Mouse (Mus musculus) retina, embryonic 14.5 days (tissue): ENCODE measurements around the gene Fgfr1op2.

Experiments
- DNase-seq: peaks from one replicate; pipeline ENCODE4 v3.0.0-alpha.2; 2015; ENCODE audit warnings: low spot score

Gene Fgfr1op2

DNA sequence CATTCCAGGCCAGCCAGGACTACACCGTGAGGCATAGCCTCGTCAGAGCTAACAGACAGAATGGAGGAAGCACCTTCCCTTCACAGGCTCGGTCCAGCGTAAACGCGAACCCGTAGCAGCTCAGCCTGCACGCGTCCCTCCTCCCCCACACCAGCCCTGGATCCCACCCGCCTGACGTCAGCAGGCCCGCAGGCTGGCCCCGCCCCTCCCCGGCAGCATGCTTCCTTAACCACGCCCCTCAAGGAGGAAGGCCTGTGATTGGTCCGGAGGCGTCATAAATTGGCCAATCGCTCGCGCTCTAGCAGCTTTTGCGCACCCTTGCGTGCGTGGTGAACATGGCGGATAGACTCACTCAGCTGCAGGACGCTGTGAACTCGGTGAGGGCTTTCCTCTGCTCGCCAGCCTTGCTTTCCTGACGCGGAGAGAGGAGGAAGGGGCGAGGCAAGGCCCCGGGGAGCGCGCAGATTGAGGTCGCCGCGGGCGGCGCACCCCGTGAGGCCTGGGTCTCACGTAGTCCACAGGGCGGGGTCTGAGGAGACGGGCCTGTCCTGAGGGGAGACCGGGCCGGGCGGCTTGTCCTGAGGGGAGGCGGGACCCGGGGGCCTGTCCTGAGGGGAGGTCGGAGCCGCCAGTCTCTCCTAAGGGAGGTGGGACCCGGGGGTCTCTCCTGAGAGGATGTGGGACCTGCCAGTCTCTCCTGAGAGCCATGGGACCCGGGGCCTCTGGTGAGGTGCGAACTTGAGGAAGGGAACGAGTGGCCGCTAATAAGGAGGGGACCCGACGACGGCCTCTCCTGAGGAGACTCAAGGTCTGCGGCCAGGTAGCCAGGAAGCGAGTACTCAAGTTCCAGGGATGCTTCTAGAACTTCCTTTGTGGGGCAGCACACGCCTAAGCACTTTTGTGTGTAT, 65.5 kb downstream of the Fgfr1op2 start, which contains the start of the genes Med21 and Tm7sf3:
TSS of gene Med21 (plus strand) at position 272 of the 908 bp plus-strand sequence.
TSS of gene Tm7sf3 (minus strand) at position 549 of the 908 bp plus-strand sequence.
- peak; percentile 98 for DNase-seq

DNA sequence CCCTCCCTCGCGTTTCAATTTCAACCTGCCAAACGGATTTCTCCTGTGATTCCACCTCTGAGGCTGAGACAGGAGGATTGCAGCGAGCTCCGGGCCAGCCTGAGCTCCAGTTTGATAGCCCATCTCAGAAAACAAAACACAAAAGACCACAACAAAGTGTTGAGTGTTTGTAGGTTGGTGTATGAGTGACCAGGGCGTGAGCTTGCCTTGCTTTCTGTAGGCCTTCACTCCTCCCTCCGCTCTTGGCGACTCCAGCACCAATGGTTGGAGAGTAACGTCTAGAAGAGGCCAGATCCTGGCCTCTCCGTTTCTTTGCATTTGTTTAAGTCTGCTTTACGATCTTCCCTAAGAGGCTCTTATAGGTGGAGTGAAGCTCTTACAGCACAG, 66.2 kb downstream of the Fgfr1op2 start:
- DNase-seq: no peak
